Mouse (Mus musculus) ES-Bruce4 (cell line): ENCODE measurements around the gene Amotl2.

Experiments used
- CTCF ChIP-seq: IDR thresholded peaks from one replicate; pipeline ENCODE4 v1.8.1; 2011; ENCODE audit warnings: low read depth, low read length
- POLR2A ChIP-seq: IDR thresholded peaks from one replicate; pipeline ENCODE4 v1.8.1; 2011; ENCODE audit warnings: low read length; ENCODE audit not compliant: insufficient read depth

- TF ChIP-seq POLR2A (no peak), CTCF (no peak)
Measured at GRCm38 (mm10) chr9:102718676-102719075, 2.2 kb downstream of the Amotl2 start.
